Mouse (Mus musculus): ENCODE data around the gene Syngap1. TPM values are rescaled to one million over a fixed set of nuclear protein-coding genes. Genes with fewer than 3 reads are reported as not detected.
"Not testable (repeated sequence)": the region's sequence is repeated elsewhere in the genome, so short reads cannot be mapped to it uniquely, and the experiment has no call there.

The Syngap1 gene
- polyA plus RNA-seq, 1 experiment from 2014 or later: 0.44 TPM

GRCm38 (mm10) chr17:26972703-26973574, 31.9 kb downstream of the Syngap1 start, which contains the start of gene Zbtb9:
TSS of gene Zbtb9 (plus strand) at chr17:26973167.
- H3K4me2 ChIP-seq: peak within 1 kb of the TSS; percentile 95
- DNase-seq (peak; percentile 96), ATAC-seq (ENCODE audit: low read depth) (peak; percentile 99)
- H3K4me1 ChIP-seq (replicated peaks): peaks cover 61% of the 10 kb centered on the region
- H3K36me3 ChIP-seq: peaks cover 35% of the 10 kb centered on the region
- peak within 1 kb of the TSS; percentile 86 for H3K4me3 ChIP-seq (replicated peaks)
- H3K27me3 ChIP-seq: no peaks in the 10 kb centered on the region
- WGBS (ENCODE audit: insufficient replicate concordance): under 1% methylated on average over 75 of the region's 75 CpGs
- peak within 1 kb of the TSS; percentile 84 for H3K27ac ChIP-seq
- H3K9me3 ChIP-seq (replicated peaks): no peaks in the 10 kb centered on the region
- H3K9ac ChIP-seq: peak within 1 kb of the TSS; percentile 89

GRCm38 (mm10) chr17:26974547-26974946, 33.5 kb downstream of the Syngap1 start:
- 0 out of 2 replicates have a peak overlapping the region, but pooled peaks have one; percentile 3 for H3K27ac ChIP-seq
- no peak for DNase-seq
- no peaks in the 10 kb centered on the region for H3K27me3 ChIP-seq
- peaks cover 50% of the 10 kb centered on the region for H3K36me3 ChIP-seq
- WGBS (ENCODE audit: insufficient replicate concordance): 84% methylated on average over 15 of the region's 15 CpGs
- H3K4me3 ChIP-seq (replicated peaks): peak overlapping the region; percentile 86
- H3K9me3 ChIP-seq (replicated peaks): no peaks in the 10 kb centered on the region
- ATAC-seq (ENCODE audit: low read depth): no peak
- H3K4me1 ChIP-seq (replicated peaks): peaks cover 61% of the 10 kb centered on the region
- peak overlapping the region; percentile 95 for H3K4me2 ChIP-seq
- H3K9ac ChIP-seq: 0 out of 2 replicates have a peak overlapping the region, but pooled peaks have one; percentile 84

- Histone ChIP-seq H3K36me3 (peaks cover 56% of the 10 kb centered on the region), H3K9me3 (replicated peaks) (no peaks in the 10 kb centered on the region), H3K27ac (no peak overlapping the region), H3K4me3 (replicated peaks) (no peak overlapping the region), H3K27me3 (no peaks in the 10 kb centered on the region), H3K4me1 (replicated peaks) (peaks cover 58% of the 10 kb centered on the region), H3K9ac (no peak overlapping the region), H3K4me2 (no peak overlapping the region)
- DNase-seq: no peak
- no peak for ATAC-seq (ENCODE audit: low read depth)
Observed at GRCm38 (mm10) chr17:26975415-26975814, 34.4 kb downstream of the Syngap1 start.

- H3K27me3 ChIP-seq; H3K27ac ChIP-seq; H3K9me3 ChIP-seq (replicated peaks); ATAC-seq (ENCODE audit: low read depth); H3K4me3 ChIP-seq (replicated peaks); H3K9ac ChIP-seq; DNase-seq; H3K4me2 ChIP-seq: not testable (repeated sequence)
- H3K4me1 ChIP-seq (replicated peaks): peaks cover 44% of the 10 kb centered on the region
- peaks cover 62% of the 10 kb centered on the region for H3K36me3 ChIP-seq
- 78% methylated on average over 6 of the region's 6 CpGs for WGBS (ENCODE audit: insufficient replicate concordance)
Observed at GRCm38 (mm10) chr17:26977354-26977753, 36.3 kb downstream of the Syngap1 start.

GRCm38 (mm10) chr17:26979426-26979825, 38.4 kb downstream of the Syngap1 start:
- no peak for ATAC-seq (ENCODE audit: low read depth)
- H3K27ac ChIP-seq: no peak overlapping the region
- no peaks in the 10 kb centered on the region for H3K27me3 ChIP-seq
- DNase-seq: no peak
- H3K9ac ChIP-seq: no peak overlapping the region
- WGBS (ENCODE audit: insufficient replicate concordance): 51% methylated on average over 2 of the region's 2 CpGs
- no peak overlapping the region for H3K4me2 ChIP-seq
- H3K9me3 ChIP-seq (replicated peaks): no peaks in the 10 kb centered on the region
- H3K4me3 ChIP-seq (replicated peaks): no peak overlapping the region
- H3K4me1 ChIP-seq (replicated peaks): peaks cover 30% of the 10 kb centered on the region
- peaks cover 61% of the 10 kb centered on the region for H3K36me3 ChIP-seq

- Histone ChIP-seq H3K4me1 (replicated peaks) (peaks cover 14% of the 10 kb centered on the region), H3K9ac (no peak overlapping the region), H3K4me2 (no peak overlapping the region), H3K4me3 (replicated peaks) (no peak overlapping the region), H3K9me3 (replicated peaks) (no peaks in the 10 kb centered on the region), H3K27ac (no peak overlapping the region), H3K27me3 (no peaks in the 10 kb centered on the region), H3K36me3 (peaks cover 45% of the 10 kb centered on the region)
- WGBS (ENCODE audit: insufficient replicate concordance): 27% methylated on average over 2 of the region's 2 CpGs
- no peak for ATAC-seq (ENCODE audit: low read depth)
- DNase-seq: no peak
Observed at GRCm38 (mm10) chr17:26981050-26981449, 40.0 kb downstream of the Syngap1 start.

- H3K4me2 ChIP-seq: no peak overlapping the region
- no peaks in the 10 kb centered on the region for H3K27me3 ChIP-seq
- H3K4me3 ChIP-seq (replicated peaks): no peak overlapping the region
- H3K9ac ChIP-seq: no peak overlapping the region
- DNase-seq (no peak), ATAC-seq (ENCODE audit: low read depth) (no peak)
- no peak overlapping the region for H3K27ac ChIP-seq
- 84% methylated on average over 4 of the region's 4 CpGs for WGBS (ENCODE audit: insufficient replicate concordance)
- H3K36me3 ChIP-seq: peaks cover 27% of the 10 kb centered on the region
- 0 out of 2 replicates have a peak, but pooled peaks cover 4% of the 10 kb centered on the region for H3K9me3 ChIP-seq (replicated peaks)
- H3K4me1 ChIP-seq (replicated peaks): peaks cover 6% of the 10 kb centered on the region; the same call in 1 of the 2 replicates
Observed at GRCm38 (mm10) chr17:26983382-26983781, 42.3 kb downstream of the Syngap1 start.

GRCm38 (mm10) chr17:26985503-26986179, 44.6 kb downstream of the Syngap1 start:
- no peak overlapping the region for H3K4me2 ChIP-seq
- ATAC-seq (ENCODE audit: low read depth) (peak; percentile 65; the same call in 1 of the 2 replicates), DNase-seq (no peak)
- 0 out of 2 replicates have a peak, but pooled peaks cover 4% of the 10 kb centered on the region for H3K9me3 ChIP-seq (replicated peaks)
- peaks cover 8% of the 10 kb centered on the region for H3K36me3 ChIP-seq
- no peak overlapping the region for H3K9ac ChIP-seq
- no peaks in the 10 kb centered on the region for H3K27me3 ChIP-seq
- peaks cover 2% of the 10 kb centered on the region; the same call in 1 of the 2 replicates for H3K4me1 ChIP-seq (replicated peaks)
- H3K27ac ChIP-seq: no peak overlapping the region
- no peak overlapping the region for H3K4me3 ChIP-seq (replicated peaks)
- WGBS (ENCODE audit: insufficient replicate concordance): 70% methylated on average over 10 of the region's 10 CpGs

- no peak overlapping the region for H3K4me2 ChIP-seq
- H3K36me3 ChIP-seq: peaks cover 4% of the 10 kb centered on the region
- no peak overlapping the region for H3K4me3 ChIP-seq (replicated peaks)
- H3K27ac ChIP-seq: no peak overlapping the region
- DNase-seq (no peak), ATAC-seq (ENCODE audit: low read depth) (no peak)
- no peak overlapping the region for H3K9ac ChIP-seq
- H3K9me3 ChIP-seq (replicated peaks): 0 out of 2 replicates have a peak, but pooled peaks cover 4% of the 10 kb centered on the region
- peaks cover 4% of the 10 kb centered on the region; the same call in 1 of the 2 replicates for H3K4me1 ChIP-seq (replicated peaks)
- no peaks in the 10 kb centered on the region for H3K27me3 ChIP-seq
Observed at GRCm38 (mm10) chr17:26990521-26990920, 49.5 kb downstream of the Syngap1 start.

GRCm38 (mm10) chr17:26994410-26994809, 53.4 kb downstream of the Syngap1 start:
- Histone ChIP-seq H3K4me2 (no peak overlapping the region), H3K4me1 (replicated peaks) (peaks cover 8% of the 10 kb centered on the region), H3K9me3 (replicated peaks) (no peaks in the 10 kb centered on the region), H3K27ac (no peak overlapping the region; the same call in 1 of the 2 replicates), H3K4me3 (replicated peaks) (no peak overlapping the region), H3K36me3 (no peaks in the 10 kb centered on the region), H3K9ac (no peak overlapping the region), H3K27me3 (no peaks in the 10 kb centered on the region)
- ATAC-seq (ENCODE audit: low read depth): no peak
- WGBS (ENCODE audit: insufficient replicate concordance): 68% methylated on average over 14 of the region's 14 CpGs
- DNase-seq: no peak

- Histone ChIP-seq H3K4me2 (no peak overlapping the region), H3K27ac (no peak overlapping the region; the same call in 1 of the 2 replicates), H3K9ac (no peak overlapping the region), H3K4me1 (replicated peaks) (peaks cover 8% of the 10 kb centered on the region), H3K4me3 (replicated peaks) (no peak overlapping the region), H3K9me3 (replicated peaks) (no peaks in the 10 kb centered on the region), H3K36me3 (no peaks in the 10 kb centered on the region), H3K27me3 (no peaks in the 10 kb centered on the region)
- ATAC-seq (ENCODE audit: low read depth) (0 out of 2 replicates have a peak, but pooled peaks have one; percentile 29), DNase-seq (no peak)
- 62% methylated on average over 6 of the region's 6 CpGs for whole genome bisulfite sequencing (ENCODE audit: insufficient replicate concordance)
Observed at GRCm38 (mm10) chr17:26995006-26995405, 54.0 kb downstream of the Syngap1 start.

All from liver, embryonic 13.5 days (tissue).